Mouse (Mus musculus) layer of hippocampus, adult 18-20 months (tissue): ENCODE data around the gene Napepld. TPM values are rescaled to one million over a fixed set of nuclear protein-coding genes. Genes with fewer than 3 reads are reported as not detected.

Source experiments
- DNase-seq, 2 experiments: peaks; one replicate each; pipeline ENCODE4 v3.0.0; 2022; ENCODE audit warnings: low spot score in 2 of 2
- long read RNA-seq: library from polyadenylated mRNA; stranded (forward); transcript quantifications from one replicate; pipeline ENCODE4 v2.0.0, GENCODE M21; 2021
- total RNA-seq, 2 experiments: library from RNA; stranded (reverse); gene quantifications; 2 replicates each; pipeline ENCODE4 v1.2.3; 2021

Gene Napepld
- total RNA-seq, result 10 to 100 TPM; 31.6 to 31.8 TPM
- long read RNA-seq, transcript Napepld-201 (5 exons, 3,724 nt), result minor isoform, 7 of 54 reads
- long read RNA-seq, transcript Napepld-202 (5 exons, 3,954 nt), result major isoform, 32 of 54 reads
- long read RNA-seq, partial matches to known transcripts, result 5 of 54 reads
- long read RNA-seq, other reads (novel, unspliced or antisense), result 10 of 54 reads

DNA sequence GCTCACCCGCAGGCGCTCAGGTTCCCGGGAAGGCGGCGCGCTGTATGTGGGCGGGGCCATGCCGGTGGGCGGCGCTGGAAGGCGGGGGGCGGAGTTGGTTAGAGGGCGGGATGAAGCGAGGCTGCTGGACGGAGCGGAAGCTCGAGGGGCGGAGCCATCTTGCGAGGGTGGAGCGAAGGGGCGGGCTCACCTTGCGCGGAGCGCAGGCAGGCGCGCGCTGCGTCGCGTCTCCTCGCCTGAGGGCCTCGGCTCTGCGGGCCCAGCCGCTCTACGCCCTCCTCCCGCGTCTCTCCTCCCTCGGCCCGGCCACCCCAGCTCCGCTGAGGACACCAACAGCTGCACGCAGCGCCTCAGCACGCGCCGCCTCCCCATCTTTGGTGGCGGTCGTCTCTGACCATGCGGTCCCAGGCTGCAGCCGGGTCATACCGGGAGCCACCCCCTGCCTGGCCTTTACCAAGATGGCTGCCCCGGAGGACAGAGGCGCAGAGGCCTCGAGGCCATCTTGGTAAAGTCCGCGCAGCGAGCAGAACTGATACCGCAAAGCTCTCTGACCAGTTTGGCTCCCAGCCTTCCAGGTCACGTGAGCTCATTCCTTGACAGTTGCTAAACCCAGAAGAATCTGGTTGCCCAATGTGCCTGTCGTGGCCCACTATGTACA, at the start of gene Napepld:
TSS of gene Napepld (minus strand) at position 46 of the 658 bp plus-strand sequence.
- peak; percentile 98 to 99 for DNase-seq

DNA sequence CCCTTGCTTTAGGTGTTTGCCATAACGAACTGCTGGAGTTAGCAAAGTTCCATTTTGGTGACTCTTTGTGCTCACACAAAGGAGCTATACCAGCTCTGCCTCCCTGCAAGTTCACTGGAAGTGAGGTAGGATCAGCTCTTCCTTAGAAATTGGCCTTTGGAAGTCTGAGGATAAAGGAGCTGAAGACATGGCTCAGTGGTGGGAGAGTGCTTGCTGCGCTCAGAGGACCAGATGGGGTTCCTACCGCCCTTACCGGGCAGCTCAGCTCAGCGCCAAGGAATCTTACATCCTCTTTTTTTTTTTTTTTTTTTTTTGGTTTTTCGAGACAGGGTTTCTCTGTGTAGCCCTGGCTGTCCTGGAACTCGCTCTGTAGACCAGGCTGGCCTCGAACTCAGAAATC, 44.8 kb upstream of the Napepld start:
- no peak for DNase-seq

GRCm38 (mm10) chr5:21744651-21745050, 43.5 kb upstream of the Napepld start:
- no peak for DNase-seq

DNA sequence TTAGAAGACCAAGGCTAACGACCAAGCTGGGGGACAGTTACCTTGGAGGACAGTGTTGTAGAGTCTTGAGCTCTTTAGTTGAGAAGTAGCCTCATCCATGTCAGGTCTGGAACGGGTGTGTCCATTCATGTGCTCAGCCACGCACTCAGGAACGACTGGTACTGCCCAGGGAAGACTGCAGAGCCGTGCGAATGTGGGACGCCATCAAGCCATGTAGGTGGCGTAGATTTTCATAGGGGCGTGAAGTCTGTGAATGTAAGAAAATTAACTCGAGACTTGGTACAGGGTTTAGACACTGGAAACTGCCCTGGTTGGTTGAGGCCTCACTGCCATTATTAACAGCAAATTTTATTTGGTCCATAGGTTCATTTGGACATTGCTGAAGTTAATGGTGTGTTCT, 42.4 kb upstream of the Napepld start:
- no peak for DNase-seq

- DNase-seq, result no peak
Observed at GRCm38 (mm10) chr5:21739881-21740280, 38.7 kb upstream of the Napepld start.

GRCm38 (mm10) chr5:21739120-21739519, 37.9 kb upstream of the Napepld start:
- DNase-seq, result no peak

- DNase-seq, result no peak
Observed at GRCm38 (mm10) chr5:21737620-21738019, 36.4 kb upstream of the Napepld start.

DNA sequence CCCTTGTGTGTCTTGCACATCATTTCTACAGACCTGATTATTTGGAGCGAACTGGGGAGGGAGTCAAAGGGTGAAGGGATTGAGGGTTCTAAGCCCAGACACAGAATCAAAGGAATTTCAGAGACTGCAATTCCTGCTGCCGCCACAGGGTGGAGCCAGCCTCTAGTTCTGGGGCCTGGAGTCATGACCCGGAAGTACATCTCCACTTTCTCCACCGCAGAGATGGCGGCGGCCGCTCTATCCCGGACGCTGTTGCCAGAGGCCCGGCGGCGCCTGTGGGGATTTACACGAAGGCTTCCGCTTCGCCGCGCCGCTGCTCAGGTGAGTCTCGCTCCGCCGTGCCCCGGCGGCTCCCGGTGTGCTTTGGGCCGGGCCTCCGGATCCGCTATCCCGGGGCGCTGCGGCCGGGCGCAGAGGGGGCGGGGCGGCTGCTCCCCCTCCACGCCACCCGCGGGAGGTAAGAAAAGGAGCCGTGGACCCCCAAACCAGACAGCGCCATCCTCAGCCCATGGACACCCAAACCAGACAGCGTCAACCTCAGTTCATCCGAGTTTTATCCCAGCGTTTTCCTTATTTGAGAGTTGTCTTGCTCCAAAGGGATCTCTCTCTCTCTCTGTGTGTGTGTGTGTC, 35.9 kb upstream of the Napepld start, which contains the start of gene Pmpcb:
TSS of gene Pmpcb (plus strand) at position 186 of the 630 bp plus-strand sequence.
- peak; percentile 80 to 95 for DNase-seq

- DNase-seq, result no peak
Observed at GRCm38 (mm10) chr5:21736046-21736445, 34.9 kb upstream of the Napepld start.

DNA sequence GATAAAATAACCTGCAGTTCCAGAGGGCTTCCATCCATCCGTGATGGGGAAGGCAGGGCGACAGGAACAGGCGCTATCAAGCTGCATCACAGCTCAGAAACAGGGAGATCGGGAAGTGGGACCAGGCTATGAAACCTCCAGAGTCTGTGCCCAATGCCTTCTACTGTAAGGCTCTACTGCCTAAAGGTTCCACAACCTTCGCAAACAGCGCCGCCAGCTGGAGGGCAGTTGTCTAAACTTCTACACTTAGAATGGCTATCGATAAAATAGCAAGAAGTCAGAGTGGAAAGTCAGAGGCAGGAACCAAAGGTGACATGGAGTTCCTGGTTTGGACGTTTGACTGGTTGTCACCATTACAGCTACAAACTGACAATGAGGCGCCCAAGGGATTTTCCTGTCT, 34.4 kb upstream of the Napepld start:
- peak; percentile 53 to 77 for DNase-seq

DNA sequence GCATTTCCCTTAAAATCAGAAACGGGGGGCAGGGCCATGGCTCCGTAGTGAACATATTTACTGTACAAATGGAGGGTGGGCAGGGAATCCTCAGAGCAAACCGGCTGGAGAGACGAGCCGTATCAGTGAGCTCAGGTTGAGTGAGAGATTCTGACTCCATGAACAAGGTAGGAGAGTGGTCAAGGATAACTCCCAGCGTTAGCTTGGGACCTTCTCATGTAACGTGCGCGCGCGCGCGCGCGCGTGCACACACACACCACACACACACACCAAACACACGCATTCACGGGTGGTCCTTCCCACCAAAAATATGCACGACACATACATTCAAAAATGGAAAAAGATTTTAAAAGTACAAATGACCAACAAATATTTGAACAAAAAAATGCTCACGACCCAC, 33.9 kb upstream of the Napepld start:
- DNase-seq, result no peak

GRCm38 (mm10) chr5:21732930-21733329, 31.7 kb upstream of the Napepld start:
- DNase-seq, result peak; percentile 82 to 94

DNA sequence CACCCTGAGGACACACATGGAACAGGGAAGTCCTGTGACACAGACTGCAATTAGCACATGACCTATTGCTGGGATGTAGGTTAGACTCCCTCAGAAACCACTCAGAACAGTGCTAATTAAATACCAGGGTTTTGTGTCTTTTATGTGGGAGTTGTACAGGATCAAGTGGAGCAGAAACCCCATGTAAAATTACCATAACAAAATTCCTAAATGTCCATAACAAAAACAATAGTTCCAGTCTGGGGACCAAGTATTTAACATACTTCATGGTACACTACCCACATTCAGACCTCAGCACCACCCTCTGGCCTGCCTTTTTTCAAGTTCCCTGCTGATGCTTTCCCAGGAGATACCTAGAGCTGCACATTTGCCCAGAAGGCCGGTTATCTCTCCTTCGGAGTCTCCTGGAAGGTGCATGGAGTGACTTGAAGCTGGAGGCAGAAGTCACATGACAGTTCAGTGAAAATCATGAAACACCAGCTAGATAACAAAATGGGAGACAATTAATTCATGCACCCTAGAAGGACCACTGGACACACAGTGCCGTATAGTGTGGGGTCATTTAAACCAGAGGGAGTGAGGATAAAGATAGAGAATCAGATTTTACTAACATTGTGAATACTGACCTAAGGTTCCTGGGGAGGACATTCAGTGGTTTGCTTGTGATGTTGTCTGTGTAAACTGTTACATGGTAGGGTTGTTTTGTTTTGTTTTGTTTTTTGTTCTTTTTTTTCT, 31.1 kb upstream of the Napepld start:
- DNase-seq, result no peak

DNA sequence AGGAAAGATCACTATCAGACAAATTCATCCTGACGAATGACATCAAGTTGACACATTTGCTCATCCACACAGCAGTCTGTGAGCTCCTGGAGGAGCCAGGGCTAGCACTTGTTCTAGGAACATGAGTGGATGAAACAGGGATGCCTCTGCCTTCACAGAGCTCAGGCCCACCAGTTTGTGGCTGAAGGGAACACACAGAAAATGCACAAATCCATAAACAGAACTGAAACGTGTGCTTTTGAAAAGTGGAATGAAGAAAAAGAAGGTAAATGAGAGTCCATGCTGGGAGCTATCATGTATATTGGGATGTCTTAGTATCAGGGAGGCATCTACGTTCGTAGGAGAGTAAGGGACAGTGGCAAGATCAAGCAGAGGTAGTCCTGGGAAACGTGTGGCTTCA, 27.9 kb upstream of the Napepld start:
- DNase-seq, result no peak

- DNase-seq, result no peak
Observed at GRCm38 (mm10) chr5:21724872-21725271, 23.7 kb upstream of the Napepld start.

DNA sequence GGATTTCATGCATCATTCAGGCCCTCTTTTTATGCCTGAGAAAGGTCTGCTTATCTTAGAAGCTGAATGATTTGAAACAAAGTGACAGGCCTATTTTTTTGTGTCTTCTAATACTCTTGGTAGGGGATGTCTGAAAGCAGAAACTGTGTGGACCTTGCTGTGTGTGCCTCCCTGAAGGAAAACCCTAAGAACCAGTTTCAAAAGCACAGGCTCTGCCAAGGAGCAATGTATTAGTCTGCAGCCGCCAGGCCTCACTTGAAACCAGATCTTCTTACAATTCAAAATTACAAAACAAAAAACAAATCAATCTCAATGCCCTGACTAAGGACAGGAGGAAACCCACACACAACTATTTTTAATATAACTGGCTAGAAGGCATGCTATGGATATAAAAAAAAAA, 23.2 kb upstream of the Napepld start:
- no peak for DNase-seq

DNA sequence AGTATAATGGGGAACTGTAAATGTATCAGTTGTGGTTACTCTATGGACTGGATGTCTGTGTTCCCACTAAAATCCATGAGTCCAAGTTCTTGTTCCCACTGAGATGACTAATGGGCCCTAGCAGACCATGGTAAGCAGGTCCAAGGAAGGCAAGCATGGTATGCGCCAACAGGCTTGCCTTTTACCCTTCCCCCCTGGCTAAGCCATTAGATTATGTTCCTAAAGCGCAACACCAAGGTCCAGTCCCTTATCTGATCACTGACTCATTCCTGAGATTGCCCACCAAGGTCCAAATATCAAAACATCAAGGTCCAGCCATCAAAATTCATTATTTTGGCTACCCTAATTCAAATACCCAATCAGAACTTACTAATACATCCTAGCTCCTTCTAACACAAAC, 18.0 kb upstream of the Napepld start:
- no peak for DNase-seq

DNA sequence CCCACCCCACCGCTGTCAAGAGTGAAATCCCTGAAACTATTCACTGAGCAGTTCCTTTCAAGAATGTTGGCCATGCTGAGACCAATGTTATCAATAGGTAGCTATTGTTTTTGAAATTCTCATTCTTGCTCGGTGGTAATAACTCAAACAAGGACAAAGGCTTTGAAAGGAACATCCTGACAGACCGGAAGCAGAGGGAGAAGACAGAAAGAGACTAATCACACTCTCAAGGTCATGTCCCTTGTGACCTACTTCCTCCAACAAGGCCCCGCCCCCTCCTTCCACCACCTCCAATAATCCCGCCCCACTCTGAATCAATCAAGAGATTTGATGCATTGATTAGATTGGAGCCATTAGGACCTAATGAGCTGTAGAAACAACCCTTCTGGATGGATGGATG, 17.4 kb upstream of the Napepld start:
- no peak for DNase-seq

DNA sequence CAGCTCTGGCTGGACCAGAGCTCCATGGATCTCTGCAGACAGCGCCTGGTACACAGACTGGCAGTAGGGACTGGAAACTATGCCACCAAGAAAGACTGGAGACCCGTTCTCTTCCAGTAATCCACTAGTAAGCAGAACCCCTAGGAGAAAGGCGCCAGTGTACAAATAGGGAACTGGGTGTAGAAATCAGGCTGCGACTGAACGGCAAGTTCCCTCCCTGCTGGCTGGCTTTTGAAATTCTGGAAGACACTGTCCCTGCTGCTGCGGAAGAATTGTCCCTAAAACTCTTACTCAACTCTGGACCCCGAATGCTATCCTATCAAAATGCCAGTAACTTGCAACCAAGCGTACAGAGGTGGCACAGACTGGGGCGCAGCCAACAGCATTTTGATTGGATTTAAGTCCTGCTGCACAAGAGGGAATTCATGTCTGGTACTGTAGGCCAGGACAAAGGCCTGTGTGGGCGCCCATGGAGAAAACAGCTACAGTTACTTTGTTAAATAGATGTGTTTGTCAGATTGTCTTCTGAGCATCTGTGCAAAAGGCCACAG, 16.0 kb upstream of the Napepld start:
- DNase-seq, result no peak

GRCm38 (mm10) chr5:21714447-21714846, 13.3 kb upstream of the Napepld start:
- DNase-seq, result no peak

- no peak for DNase-seq
Observed at GRCm38 (mm10) chr5:21712127-21712715, 11.0 kb upstream of the Napepld start.
